Mouse (Mus musculus): ENCODE results near the gene Abca16. TPM values are rescaled to one million over a fixed set of nuclear protein-coding genes. Genes with fewer than 3 reads are reported as not detected.

The Abca16 gene
- polyA plus RNA-seq, 1 experiment from 2014 or later, result not detected

Other genes with a start within 250 kb of the Abca16 start
- 0.06 and 0.15 TPM in 2 replicates for gene Anks4b, start 235.8 kb upstream of the Abca16 start, polyA plus RNA-seq (2015; fragmentation: Nextera tagmentation; extraction: Ambion mirVana)
- gene Crym, start 207.5 kb upstream of the Abca16 start, polyA plus RNA-seq (2015; fragmentation: Nextera tagmentation; extraction: Ambion mirVana), result 20.0 and 29.2 TPM in 2 replicates
- 0.19 TPM in 1 of 2 replicates, not detected in the other for gene Abca14, start 205.7 kb upstream of the Abca16 start, polyA plus RNA-seq (2015; fragmentation: Nextera tagmentation; extraction: Ambion mirVana)
- gene Abca15, start 81.0 kb upstream of the Abca16 start, polyA plus RNA-seq (2015; fragmentation: Nextera tagmentation; extraction: Ambion mirVana), result not detected in 2 replicates
- 169 and 190 TPM in 2 replicates for gene Uqcrc2, start 225.5 kb downstream of the Abca16 start, polyA plus RNA-seq (2015; fragmentation: Nextera tagmentation; extraction: Ambion mirVana)

Measured in embryonic facial prominence, embryonic 13.5 days (tissue).